Mouse (Mus musculus) telencephalon, adult 2 months (tissue): ENCODE data around the gene Gxylt2.

ENCODE experiments used
- DNase-seq: peaks from one replicate; pipeline ENCODE4 v3.0.0-alpha.2; 2011; ENCODE audit warnings: low read depth, low spot score

Gene Gxylt2

GRCm38 (mm10) chr6:100715296-100715828, 10.8 kb downstream of the Gxylt2 start:
- no peak for DNase-seq

GRCm38 (mm10) chr6:100716152-100716551, 11.6 kb downstream of the Gxylt2 start:
- no peak for DNase-seq

GRCm38 (mm10) chr6:100716817-100717216, 12.3 kb downstream of the Gxylt2 start:
- no peak for DNase-seq

- no peak for DNase-seq
Observed at GRCm38 (mm10) chr6:100720098-100720501, 15.6 kb downstream of the Gxylt2 start.

- peak; percentile 40 for DNase-seq
Observed at GRCm38 (mm10) chr6:100720882-100721721, 16.6 kb downstream of the Gxylt2 start.

GRCm38 (mm10) chr6:100731996-100732375, 27.5 kb downstream of the Gxylt2 start:
- DNase-seq, result peak; percentile 45

GRCm38 (mm10) chr6:100732376-100733021, 28.0 kb downstream of the Gxylt2 start:
- DNase-seq, result peak; percentile 85

- DNase-seq, result no peak
Observed at GRCm38 (mm10) chr6:100733218-100733617, 28.7 kb downstream of the Gxylt2 start.

GRCm38 (mm10) chr6:100734321-100734720, 29.8 kb downstream of the Gxylt2 start:
- DNase-seq, result no peak

- no peak for DNase-seq
Observed at GRCm38 (mm10) chr6:100758431-100759208, 54.1 kb downstream of the Gxylt2 start.

GRCm38 (mm10) chr6:100767756-100768155, 63.2 kb downstream of the Gxylt2 start:
- no peak for DNase-seq

- no peak for DNase-seq
Observed at GRCm38 (mm10) chr6:100775923-100776505, 71.5 kb downstream of the Gxylt2 start.

GRCm38 (mm10) chr6:100778595-100778994, 74.1 kb downstream of the Gxylt2 start:
- no peak for DNase-seq

GRCm38 (mm10) chr6:100780421-100780820, 75.9 kb downstream of the Gxylt2 start:
- no peak for DNase-seq

- DNase-seq, result no peak
Observed at GRCm38 (mm10) chr6:100781644-100782043, 77.1 kb downstream of the Gxylt2 start.

- DNase-seq, result no peak
Observed at GRCm38 (mm10) chr6:100787726-100788125, 83.2 kb downstream of the Gxylt2 start.

GRCm38 (mm10) chr6:100789161-100789560, 84.6 kb downstream of the Gxylt2 start:
- no peak for DNase-seq

- DNase-seq, result no peak
Observed at GRCm38 (mm10) chr6:100792055-100792659, 87.6 kb downstream of the Gxylt2 start.

- no peak for DNase-seq
Observed at GRCm38 (mm10) chr6:100792973-100793769, 88.6 kb downstream of the Gxylt2 start.

GRCm38 (mm10) chr6:100795797-100796196, 91.3 kb downstream of the Gxylt2 start:
- no peak for DNase-seq
